Mouse (Mus musculus) hindbrain, embryonic 11.5 days (tissue): ENCODE results near the gene Pcyt2. TPM values are rescaled to one million over a fixed set of nuclear protein-coding genes. Genes with fewer than 3 reads are reported as not detected.

Experiments used
- ATAC-seq: fragments of 200-750 bp; cut with Nextera tagmentation; 2 replicates; pipeline ENCODE4 v1.8.0; 2017; ENCODE audit warnings: mild to moderate bottlenecking, moderate TSS enrichment, moderate library complexity; ENCODE audit not compliant: low FRiP score
- DNase-seq: peaks from one replicate; pipeline ENCODE4 v3.0.0-alpha.2; 2015; ENCODE audit warnings: low spot score
- H3K27ac ChIP-seq: fragments of 300-500 bp; sonication (generic); 2 replicates; pipeline ENCODE4 v1.5.1; 2014; ENCODE audit warnings: mild to moderate bottlenecking, low read depth, low read length
- H3K27me3 ChIP-seq: fragments of 300-500 bp; sonication (generic); 2 replicates; pipeline ENCODE4 v1.6.1; 2014; ENCODE audit warnings: mild to moderate bottlenecking, low read length, moderate library complexity, mixed read lengths; ENCODE audit not compliant: control insufficient read depth, insufficient read depth
- H3K36me3 ChIP-seq: fragments of 300-500 bp; sonication (generic); 2 replicates; pipeline ENCODE4 v1.6.1; 2014; ENCODE audit warnings: mild to moderate bottlenecking, low read length, moderate library complexity, mixed read lengths; ENCODE audit not compliant: control insufficient read depth, insufficient read depth
- H3K4me1 ChIP-seq: fragments of 300-500 bp; sonication (generic); replicated peaks from 2 replicates; pipeline ENCODE4 v1.6.1; 2014; ENCODE audit warnings: low read length, mixed read lengths; ENCODE audit not compliant: control insufficient read depth, insufficient read depth
- H3K4me2 ChIP-seq: fragments of 300-500 bp; sonication (generic); replicated peaks from 2 replicates; pipeline ENCODE4 v1.6.1; 2014; ENCODE audit warnings: mild to moderate bottlenecking, low read depth, low read length
- H3K4me3 ChIP-seq: fragments of 300-500 bp; sonication (generic); 2 replicates; pipeline ENCODE4 v1.5.1; 2014; ENCODE audit warnings: low read depth, low read length
- H3K9ac ChIP-seq: fragments of 300-500 bp; sonication (generic); 2 replicates; pipeline ENCODE4 v1.6.1; 2014; ENCODE audit warnings: low read depth, low read length
- H3K9me3 ChIP-seq: fragments of 300-500 bp; sonication (generic); 2 replicates; pipeline ENCODE4 v1.6.1; 2016; ENCODE audit warnings: low read length; ENCODE audit not compliant: control insufficient read depth
- WGBS: fragments of 180-500 bp; shearing (Covaris S2); extraction: QIAGEN DNeasy Blood & Tissue Kit; methylation state at CpG from one replicate; pipeline ENCODE4 v1.1.7; 2014; 5-methylcytosine and 5-hydroxymethylcytosine counted together
- polyA plus RNA-seq: library from polyadenylated mRNA; unstranded; fragments of >200 nt; fragmentation: Nextera tagmentation; extraction: Ambion mirVana; gene quantifications from 2 replicates; pipeline ENCODE4 v1.2.1, GENCODE M21; 2014

Pcyt2 gene
- polyA plus RNA-seq, 1 experiment from 2014 or later = 104 TPM

GRCm38 (mm10) chr11:120630401-120630871 is 12.7 kb upstream of the Pcyt2 start:
- Histone ChIP-seq H3K9ac (peak overlapping the region; percentile 11; the same call in 1 of the 2 replicates), H3K4me3 (no peak overlapping the region), H3K27me3 (no peaks in the 10 kb centered on the region), H3K9me3 (no peaks in the 10 kb centered on the region), H3K27ac (0 out of 2 replicates have a peak overlapping the region, but pooled peaks have one; percentile 12), H3K4me1 (peaks cover 11% of the 10 kb centered on the region), H3K36me3 (peaks cover 3% of the 10 kb centered on the region), H3K4me2 (no peak overlapping the region)
- ATAC-seq = no peak
- no peak for DNase-seq
- 42% methylated on average over 5 of the region's 5 CpGs for WGBS

- H3K4me3 ChIP-seq = no peak overlapping the region
- H3K27ac ChIP-seq = 0 out of 2 replicates have a peak overlapping the region, but pooled peaks have one; percentile 12
- H3K9me3 ChIP-seq = no peaks in the 10 kb centered on the region
- peaks cover 3% of the 10 kb centered on the region for H3K36me3 ChIP-seq
- peaks cover 15% of the 10 kb centered on the region for H3K4me1 ChIP-seq
- H3K9ac ChIP-seq = peak overlapping the region; percentile 11; the same call in 1 of the 2 replicates
- H3K27me3 ChIP-seq = no peaks in the 10 kb centered on the region
- no peak for ATAC-seq
- WGBS = 29% methylated on average over 7 of the region's 7 CpGs
- no peak overlapping the region for H3K4me2 ChIP-seq
- no peak for DNase-seq
Observed at GRCm38 (mm10) chr11:120629911-120630310, 12.2 kb upstream of the Pcyt2 start.

DNA sequence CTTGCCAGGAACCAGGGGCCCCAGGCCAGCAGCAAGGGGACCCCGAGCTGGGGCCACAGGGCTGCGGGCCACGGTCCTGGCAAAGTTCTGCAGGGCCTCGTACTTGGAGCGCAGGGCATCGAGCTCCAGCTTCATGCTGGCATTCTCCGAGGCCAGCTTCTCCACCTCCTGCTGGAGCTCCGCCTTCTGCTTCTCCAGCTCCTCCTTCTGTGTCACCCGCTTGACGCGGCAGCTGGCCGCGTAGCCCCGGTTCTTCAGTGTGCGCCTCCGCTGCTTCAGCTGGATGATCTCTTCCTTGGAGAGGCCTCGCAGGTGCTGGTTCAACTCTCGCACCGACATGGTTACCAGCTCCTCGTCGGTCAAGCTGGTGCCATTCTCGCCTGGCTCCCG is 11.6 kb upstream of the Pcyt2 start:
- WGBS = 80% methylated on average over 21 of the region's 23 CpGs
- Histone ChIP-seq H3K4me1 (peaks cover 15% of the 10 kb centered on the region), H3K9me3 (no peaks in the 10 kb centered on the region), H3K9ac (no peak overlapping the region), H3K27ac (0 out of 2 replicates have a peak overlapping the region, but pooled peaks have one; percentile 12), H3K36me3 (peaks cover 3% of the 10 kb centered on the region), H3K4me2 (no peak overlapping the region), H3K4me3 (no peak overlapping the region), H3K27me3 (no peaks in the 10 kb centered on the region)
- DNase-seq (no peak), ATAC-seq (no peak)

- H3K27me3 ChIP-seq = no peaks in the 10 kb centered on the region
- no peaks in the 10 kb centered on the region for H3K9me3 ChIP-seq
- H3K9ac ChIP-seq = no peak overlapping the region
- DNase-seq = no peak
- H3K27ac ChIP-seq = no peak overlapping the region
- no peak for ATAC-seq
- H3K36me3 ChIP-seq = peaks cover 3% of the 10 kb centered on the region
- H3K4me3 ChIP-seq = no peak overlapping the region
- 97% methylated on average over 23 of the region's 23 CpGs for WGBS
- peaks cover 17% of the 10 kb centered on the region for H3K4me1 ChIP-seq
- H3K4me2 ChIP-seq = no peak overlapping the region
Observed at GRCm38 (mm10) chr11:120628601-120629340, 11.0 kb upstream of the Pcyt2 start.

DNA sequence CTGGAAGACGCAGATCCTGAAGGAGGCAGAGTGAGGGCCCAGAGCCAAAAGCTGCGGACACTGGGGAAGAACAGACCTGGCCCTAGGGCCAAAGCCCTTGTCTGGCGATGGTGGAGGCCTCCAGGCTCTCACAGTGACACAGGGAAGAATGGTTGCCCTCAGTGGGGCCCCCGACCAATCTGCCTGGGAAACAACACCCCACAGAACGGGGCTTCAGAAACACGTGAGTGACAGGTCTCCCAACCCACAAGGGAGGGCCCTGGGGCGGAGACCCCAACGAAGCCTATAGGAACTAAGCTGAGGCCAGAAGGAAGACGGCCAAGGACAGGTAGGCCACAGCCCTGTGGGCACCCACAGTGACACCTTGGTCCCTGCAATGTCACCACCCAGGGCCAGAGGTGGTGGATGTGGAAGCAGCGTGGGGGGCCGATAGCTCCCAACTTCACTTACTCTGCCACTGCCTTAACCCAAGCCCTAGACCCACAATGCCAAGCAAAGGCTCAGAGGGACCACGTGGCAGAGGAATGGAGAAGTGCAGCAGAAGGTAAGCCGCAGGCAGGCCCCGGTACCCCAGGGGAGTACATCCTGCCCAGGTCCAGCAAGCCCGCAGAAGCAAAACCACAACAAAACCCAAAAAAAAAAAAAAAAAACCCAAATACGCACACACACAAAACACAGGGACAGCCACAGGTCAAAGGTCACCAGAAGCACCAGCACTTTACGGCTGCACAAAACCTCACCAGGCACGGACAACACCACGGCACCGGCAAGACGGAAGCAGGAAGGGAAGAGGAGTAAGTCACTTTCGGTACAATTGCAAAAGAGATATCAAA is 9.9 kb upstream of the Pcyt2 start:
- H3K4me1 ChIP-seq = peaks cover 17% of the 10 kb centered on the region
- no peaks in the 10 kb centered on the region for H3K9me3 ChIP-seq
- no peaks in the 10 kb centered on the region for H3K27me3 ChIP-seq
- ATAC-seq = no peak
- no peak overlapping the region for H3K9ac ChIP-seq
- no peak overlapping the region for H3K4me3 ChIP-seq
- WGBS = 85% methylated on average over 22 of the region's 22 CpGs
- no peak overlapping the region for H3K27ac ChIP-seq
- DNase-seq = no peak
- H3K4me2 ChIP-seq = no peak overlapping the region
- H3K36me3 ChIP-seq = peaks cover 3% of the 10 kb centered on the region

DNA sequence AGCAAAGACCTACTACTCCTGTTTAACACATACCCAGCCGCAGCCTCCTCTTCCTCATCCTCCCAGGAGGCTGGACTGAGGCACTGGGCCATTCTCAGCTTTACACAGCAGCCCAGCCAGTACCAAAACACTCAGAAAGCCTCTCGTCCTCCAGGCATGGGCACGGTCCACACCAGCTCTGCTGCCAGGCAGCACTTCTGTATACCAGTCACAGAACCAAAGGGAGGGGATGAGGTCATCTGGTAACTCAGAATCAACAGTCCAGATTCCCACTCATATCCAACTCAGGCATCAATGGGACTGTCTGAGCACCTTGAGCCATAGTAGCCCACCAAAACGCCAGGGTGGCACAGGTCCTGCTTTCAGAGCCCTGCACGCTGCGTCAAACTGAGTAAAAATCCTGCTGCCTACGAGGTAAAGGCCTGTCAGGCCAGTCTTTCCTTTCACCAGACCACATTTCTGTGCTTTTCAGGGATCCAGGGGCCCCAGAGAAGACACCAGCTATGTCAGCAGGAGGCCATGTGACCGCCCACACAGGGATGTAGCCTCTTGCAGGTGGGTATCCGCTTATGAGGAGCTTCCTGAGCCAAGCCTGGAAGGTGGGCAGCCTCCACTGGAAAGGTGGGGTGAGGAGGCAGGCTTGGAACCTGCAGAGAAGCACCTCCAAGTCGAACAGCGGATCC is 9.2 kb upstream of the Pcyt2 start:
- Histone ChIP-seq H3K4me1 (peaks cover 12% of the 10 kb centered on the region), H3K4me2 (no peak overlapping the region), H3K9ac (no peak overlapping the region), H3K4me3 (no peak overlapping the region), H3K27me3 (no peaks in the 10 kb centered on the region), H3K27ac (no peak overlapping the region), H3K9me3 (no peaks in the 10 kb centered on the region), H3K36me3 (peaks cover 3% of the 10 kb centered on the region)
- 92% methylated on average over 11 of the region's 11 CpGs for WGBS
- ATAC-seq (no peak), DNase-seq (no peak)

DNA sequence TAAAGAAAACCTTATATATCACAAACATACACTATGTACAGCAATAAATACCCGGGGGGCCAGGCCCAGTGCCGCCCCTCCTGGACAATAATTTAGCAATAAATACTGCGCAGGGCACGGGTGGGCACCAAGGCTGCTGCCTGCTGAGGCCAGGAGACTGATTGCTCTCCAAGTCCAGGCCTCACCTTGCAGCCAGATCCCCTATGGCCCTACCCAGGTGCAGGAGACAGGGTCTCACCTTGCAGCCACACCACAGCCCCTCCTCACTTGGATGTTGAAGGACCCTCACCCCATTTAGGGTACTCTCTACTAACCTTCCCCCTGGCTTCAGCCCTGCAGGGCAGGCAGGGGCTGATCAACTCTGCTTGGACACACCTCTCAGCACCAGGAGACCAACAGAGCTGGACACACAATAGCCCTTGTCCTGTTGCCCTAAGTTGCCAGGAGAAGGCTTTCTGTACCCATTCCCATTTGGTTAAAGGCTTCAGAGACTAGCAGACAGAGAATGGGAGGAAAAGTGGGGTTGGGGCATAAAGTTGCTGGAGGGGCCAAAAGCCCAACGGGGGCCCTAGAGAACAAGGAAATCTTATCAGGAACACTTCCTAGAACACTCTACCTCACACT is 7.5 kb upstream of the Pcyt2 start, which contains the start of gene Sirt7:
Gene Sirt7 (minus strand): TSS at position 89 of the 624 bp plus-strand sequence.
- Histone ChIP-seq H3K9me3 (no peaks in the 10 kb centered on the region), H3K27me3 (no peaks in the 10 kb centered on the region), H3K27ac (peak within 1 kb of the TSS; percentile 79), H3K9ac (peak within 1 kb of the TSS; percentile 67), H3K36me3 (peaks cover 10% of the 10 kb centered on the region), H3K4me1 (peaks cover 8% of the 10 kb centered on the region), H3K4me3 (peak within 1 kb of the TSS; percentile 93), H3K4me2 (peak within 1 kb of the TSS; percentile 93)
- WGBS = 25% methylated on average over 5 of the region's 5 CpGs
- DNase-seq (no peak), ATAC-seq (peak; percentile 48)

- H3K27ac ChIP-seq = peak overlapping the region; percentile 79
- H3K9me3 ChIP-seq = no peaks in the 10 kb centered on the region
- H3K4me3 ChIP-seq = peak overlapping the region; percentile 93
- under 1% methylated on average over 53 of the region's 53 CpGs for WGBS
- H3K36me3 ChIP-seq = peaks cover 12% of the 10 kb centered on the region
- DNase-seq = peak; percentile 90
- peak overlapping the region; percentile 93 for H3K4me2 ChIP-seq
- peak overlapping the region; percentile 67 for H3K9ac ChIP-seq
- H3K4me1 ChIP-seq = peaks cover 7% of the 10 kb centered on the region
- ATAC-seq = peak; percentile 80
- H3K27me3 ChIP-seq = no peaks in the 10 kb centered on the region
Observed at GRCm38 (mm10) chr11:120624680-120625111, 7.0 kb upstream of the Pcyt2 start.
